Mouse (Mus musculus): Measurements from ENCODE around the gene 1700029I15Rik. TPM values are rescaled to one million over a fixed set of nuclear protein-coding genes. Genes with fewer than 3 reads are reported as not detected.
"Not testable (repeated sequence)": the region's sequence is repeated elsewhere in the genome, so short reads cannot be mapped to it uniquely, and the experiment has no call there.

Gene 1700029I15Rik
- polyA plus RNA-seq, 1 experiment from 2014 or later, result 1.2 TPM

GRCm38 (mm10) chr2:92391703-92392317, 9.5 kb downstream of the 1700029I15Rik start:
- DNase-seq (ENCODE audit: low spot score) (no peak), ATAC-seq (ENCODE audit: insufficient number of reproducible peaks, low FRiP score, low TSS enrichment, low read depth) (no peak)
- H3K9ac ChIP-seq (ENCODE audit: low read length), result peak overlapping the region; percentile 59
- no peaks in the 10 kb centered on the region; the same call in 1 of the 2 replicates for H3K36me3 ChIP-seq (ENCODE audit: control insufficient read depth, insufficient read depth, low read length)
- 22% methylated on average over 11 of the region's 11 CpGs for WGBS
- H3K27me3 ChIP-seq (ENCODE audit: control insufficient read depth, insufficient read depth, low read length), result no peaks in the 10 kb centered on the region; the same call in 1 of the 2 replicates
- H3K4me3 ChIP-seq (ENCODE audit: low read depth, low read length), result peak overlapping the region; percentile 47
- H3K4me1 ChIP-seq (ENCODE audit: control insufficient read depth, insufficient read depth, low read length), result peaks cover 39% of the 10 kb centered on the region
- peak overlapping the region; percentile 86 for H3K4me2 ChIP-seq (ENCODE audit: low read depth, severe bottlenecking)
- H3K27ac ChIP-seq (replicated peaks; ENCODE audit: low read depth, low read length), result peak overlapping the region; percentile 84
- H3K9me3 ChIP-seq (ENCODE audit: control insufficient read depth, low read length), result no peaks in the 10 kb centered on the region

GRCm38 (mm10) chr2:92392318-92393264, 10.3 kb downstream of the 1700029I15Rik start:
- peak overlapping the region; percentile 84 for H3K27ac ChIP-seq (replicated peaks; ENCODE audit: low read depth, low read length)
- WGBS, result 1% methylated on average over 26 of the region's 26 CpGs
- peak; percentile 16 for ATAC-seq (ENCODE audit: insufficient number of reproducible peaks, low FRiP score, low TSS enrichment, low read depth)

GRCm38 (mm10) chr2:92395535-92395934, 13.2 kb downstream of the 1700029I15Rik start:
- Histone ChIP-seq H3K9ac (ENCODE audit: low read length) (no peak overlapping the region), H3K4me1 (ENCODE audit: control insufficient read depth, insufficient read depth, low read length) (peaks cover 24% of the 10 kb centered on the region), H3K36me3 (ENCODE audit: control insufficient read depth, insufficient read depth, low read length) (no peaks in the 10 kb centered on the region), H3K4me3 (ENCODE audit: low read depth, low read length) (no peak overlapping the region), H3K27me3 (ENCODE audit: control insufficient read depth, insufficient read depth, low read length) (0 out of 2 replicates have a peak, but pooled peaks cover 3% of the 10 kb centered on the region), H3K9me3 (ENCODE audit: control insufficient read depth, low read length) (no peaks in the 10 kb centered on the region), H3K4me2 (ENCODE audit: low read depth, severe bottlenecking) (no peak overlapping the region), H3K27ac (replicated peaks; ENCODE audit: low read depth, low read length) (no peak overlapping the region)
- 84% methylated on average over 3 of the region's 3 CpGs for WGBS
- DNase-seq (ENCODE audit: low spot score), result no peak
- ATAC-seq (ENCODE audit: insufficient number of reproducible peaks, low FRiP score, low TSS enrichment, low read depth), result no peak

More at GRCm38 (mm10) chr2:92392318-92393264, 10.3 kb downstream of the 1700029I15Rik start:
- Histone ChIP-seq H3K9me3 (ENCODE audit: control insufficient read depth, low read length) (no peaks in the 10 kb centered on the region), H3K4me1 (ENCODE audit: control insufficient read depth, insufficient read depth, low read length) (peaks cover 39% of the 10 kb centered on the region), H3K9ac (ENCODE audit: low read length) (peak overlapping the region; percentile 59), H3K4me2 (ENCODE audit: low read depth, severe bottlenecking) (peak overlapping the region; percentile 86), H3K4me3 (ENCODE audit: low read depth, low read length) (peak overlapping the region; percentile 47), H3K27me3 (ENCODE audit: control insufficient read depth, insufficient read depth, low read length) (no peaks in the 10 kb centered on the region; the same call in 1 of the 2 replicates), H3K36me3 (ENCODE audit: control insufficient read depth, insufficient read depth, low read length) (no peaks in the 10 kb centered on the region; the same call in 1 of the 2 replicates)
- peak; percentile 90 for DNase-seq (ENCODE audit: low spot score)

GRCm38 (mm10) chr2:92397436-92397835, 15.1 kb downstream of the 1700029I15Rik start:
- Histone ChIP-seq H3K27me3 (ENCODE audit: control insufficient read depth, insufficient read depth, low read length) (0 out of 2 replicates have a peak, but pooled peaks cover 6% of the 10 kb centered on the region), H3K4me1 (ENCODE audit: control insufficient read depth, insufficient read depth, low read length) (peaks cover 15% of the 10 kb centered on the region), H3K36me3 (ENCODE audit: control insufficient read depth, insufficient read depth, low read length) (no peaks in the 10 kb centered on the region), H3K9me3 (ENCODE audit: control insufficient read depth, low read length) (no peaks in the 10 kb centered on the region), H3K4me3 (ENCODE audit: low read depth, low read length) (no peak overlapping the region), H3K27ac (replicated peaks; ENCODE audit: low read depth, low read length) (no peak overlapping the region), H3K9ac (ENCODE audit: low read length) (no peak overlapping the region), H3K4me2 (ENCODE audit: low read depth, severe bottlenecking) (no peak overlapping the region)
- ATAC-seq (ENCODE audit: insufficient number of reproducible peaks, low FRiP score, low TSS enrichment, low read depth) (no peak), DNase-seq (ENCODE audit: low spot score) (no peak)
- 57% methylated on average over 1 of the region's 1 CpGs for WGBS

GRCm38 (mm10) chr2:92399877-92400276, 17.5 kb downstream of the 1700029I15Rik start:
- DNase-seq (ENCODE audit: low spot score); H3K36me3 ChIP-seq (ENCODE audit: control insufficient read depth, insufficient read depth, low read length); H3K9me3 ChIP-seq (ENCODE audit: control insufficient read depth, low read length); H3K4me3 ChIP-seq (ENCODE audit: low read depth, low read length); H3K27ac ChIP-seq (replicated peaks; ENCODE audit: low read depth, low read length); H3K4me1 ChIP-seq (ENCODE audit: control insufficient read depth, insufficient read depth, low read length); H3K27me3 ChIP-seq (ENCODE audit: control insufficient read depth, insufficient read depth, low read length); H3K4me2 ChIP-seq (ENCODE audit: low read depth, severe bottlenecking); H3K9ac ChIP-seq (ENCODE audit: low read length); ATAC-seq (ENCODE audit: insufficient number of reproducible peaks, low FRiP score, low TSS enrichment, low read depth): not testable (repeated sequence)
- 77% methylated on average over 4 of the region's 4 CpGs for WGBS

GRCm38 (mm10) chr2:92400682-92401081, 18.3 kb downstream of the 1700029I15Rik start:
- H3K4me1 ChIP-seq (ENCODE audit: control insufficient read depth, insufficient read depth, low read length), result peaks cover 7% of the 10 kb centered on the region
- DNase-seq (ENCODE audit: low spot score), result no peak
- H3K4me2 ChIP-seq (ENCODE audit: low read depth, severe bottlenecking), result peak overlapping the region; percentile 92
- no peak for ATAC-seq (ENCODE audit: insufficient number of reproducible peaks, low FRiP score, low TSS enrichment, low read depth)
- peak overlapping the region; percentile 52; the same call in 1 of the 2 replicates for H3K9ac ChIP-seq (ENCODE audit: low read length)
- H3K36me3 ChIP-seq (ENCODE audit: control insufficient read depth, insufficient read depth, low read length), result peaks cover 7% of the 10 kb centered on the region; the same call in 1 of the 2 replicates
- WGBS, result 4% methylated on average over 20 of the region's 22 CpGs
- no peaks in the 10 kb centered on the region for H3K9me3 ChIP-seq (ENCODE audit: control insufficient read depth, low read length)
- peak overlapping the region; percentile 52 for H3K4me3 ChIP-seq (ENCODE audit: low read depth, low read length)
- H3K27me3 ChIP-seq (ENCODE audit: control insufficient read depth, insufficient read depth, low read length), result 0 out of 2 replicates have a peak, but pooled peaks cover 6% of the 10 kb centered on the region
- H3K27ac ChIP-seq (replicated peaks; ENCODE audit: low read depth, low read length), result no peak overlapping the region

- Histone ChIP-seq H3K9me3 (ENCODE audit: control insufficient read depth, low read length) (no peaks in the 10 kb centered on the region), H3K4me3 (ENCODE audit: low read depth, low read length) (peak within 1 kb of the TSS; percentile 52), H3K36me3 (ENCODE audit: control insufficient read depth, insufficient read depth, low read length) (peaks cover 7% of the 10 kb centered on the region; the same call in 1 of the 2 replicates), H3K27ac (replicated peaks; ENCODE audit: low read depth, low read length) (no peak within 1 kb of the TSS), H3K9ac (ENCODE audit: low read length) (peak within 1 kb of the TSS; percentile 52; the same call in 1 of the 2 replicates), H3K4me2 (ENCODE audit: low read depth, severe bottlenecking) (peak within 1 kb of the TSS; percentile 92), H3K4me1 (ENCODE audit: control insufficient read depth, insufficient read depth, low read length) (peaks cover 7% of the 10 kb centered on the region), H3K27me3 (ENCODE audit: control insufficient read depth, insufficient read depth, low read length) (0 out of 2 replicates have a peak, but pooled peaks cover 6% of the 10 kb centered on the region)
- peak; percentile 54 for DNase-seq (ENCODE audit: low spot score)
- WGBS, result under 1% methylated on average over 30 of the region's 59 CpGs
- ATAC-seq (ENCODE audit: insufficient number of reproducible peaks, low FRiP score, low TSS enrichment, low read depth), result peak; percentile 38; the same call in 1 of the 2 replicates
Observed at GRCm38 (mm10) chr2:92401091-92401561, 18.8 kb downstream of the 1700029I15Rik start, which contains the start of gene Mapk8ip1. Gene Mapk8ip1, minus strand, starts transcription at chr2:92401263.

Measured in limb, embryonic 11.5 days (tissue).